Mouse (Mus musculus): Measurements from ENCODE around the gene Lilrb4a. TPM values are rescaled to one million over a fixed set of nuclear protein-coding genes. Genes with fewer than 3 reads are reported as not detected.

The Lilrb4a gene
- polyA plus RNA-seq, 1 experiment from 2014 or later = 0.57 TPM

- no peaks in the 10 kb centered on the region for H3K9me3 ChIP-seq
- H3K4me3 ChIP-seq = no peak overlapping the region
- H3K36me3 ChIP-seq = no peaks in the 10 kb centered on the region
- H3K27me3 ChIP-seq = no peaks in the 10 kb centered on the region
- no peak overlapping the region for H3K9ac ChIP-seq (replicated peaks)
- ATAC-seq (ENCODE audit: low FRiP score, low read depth) = no peak
- H3K4me2 ChIP-seq (replicated peaks) = no peak overlapping the region
- WGBS = 55% methylated on average over 3 of the region's 3 CpGs
- no peak overlapping the region for H3K27ac ChIP-seq (replicated peaks)
- H3K4me1 ChIP-seq = no peaks in the 10 kb centered on the region
Observed at GRCm38 (mm10) chr10:51529497-51529896, 38.7 kb downstream of the Lilrb4a start.

GRCm38 (mm10) chr10:51530813-51531212 is 40.1 kb downstream of the Lilrb4a start:
- 86% methylated on average over 7 of the region's 7 CpGs for WGBS
- no peak overlapping the region for H3K4me2 ChIP-seq (replicated peaks)
- no peaks in the 10 kb centered on the region for H3K27me3 ChIP-seq
- no peak overlapping the region for H3K27ac ChIP-seq (replicated peaks)
- no peaks in the 10 kb centered on the region for H3K4me1 ChIP-seq
- H3K9ac ChIP-seq (replicated peaks) = no peak overlapping the region
- H3K9me3 ChIP-seq = no peaks in the 10 kb centered on the region
- no peaks in the 10 kb centered on the region for H3K36me3 ChIP-seq
- no peak overlapping the region for H3K4me3 ChIP-seq
- no peak for ATAC-seq (ENCODE audit: low FRiP score, low read depth)

Other genes starting within 250 kb of the Lilrb4a start
- not detected in 2 replicates for gene Gm49339, start 10.3 kb upstream of the Lilrb4a start, polyA plus RNA-seq (2016; fragmentation: Nextera tagmentation; extraction: Ambion mirVana)
- not detected in 2 replicates for gene Lilr4b, start 10.3 kb upstream of the Lilrb4a start, polyA plus RNA-seq (2016; fragmentation: Nextera tagmentation; extraction: Ambion mirVana)
- gene Fam162b, start 99.6 kb downstream of the Lilrb4a start, polyA plus RNA-seq (2016; fragmentation: Nextera tagmentation; extraction: Ambion mirVana) = 2.6 TPM in 2 replicates
- not detected in 2 replicates for gene Gprc6a, start 140.5 kb downstream of the Lilrb4a start, polyA plus RNA-seq (2016; fragmentation: Nextera tagmentation; extraction: Ambion mirVana)
- not detected in 2 replicates for gene Rfx6, start 186.8 kb downstream of the Lilrb4a start, polyA plus RNA-seq (2016; fragmentation: Nextera tagmentation; extraction: Ambion mirVana)